Mouse (Mus musculus) intestine, embryonic 16.5 days (tissue): ENCODE measurements at regions not wholly inside any gene's neighbourhood (a gene's known extent, or its start where the extent isn't known, plus 50 kb on each side); places are given as distances from the start of the nearest gene placed in this dataset.

Experiments used
- ATAC-seq: fragments of 200-750 bp; cut with Nextera tagmentation; 2 replicates; pipeline ENCODE4 v1.8.0; 2017; ENCODE audit warnings: moderate TSS enrichment, moderate library complexity
- H3K27ac ChIP-seq: fragments of 300-500 bp; sonication (generic); 2 replicates; pipeline ENCODE4 v1.5.1; 2014; ENCODE audit warnings: mild to moderate bottlenecking, low read length
- H3K27me3 ChIP-seq: fragments of 300-500 bp; sonication (generic); replicated peaks from 2 replicates; pipeline ENCODE4 v1.6.1; 2014; ENCODE audit warnings: low read length, control low read depth, mixed read lengths; ENCODE audit not compliant: control insufficient read depth, insufficient read depth
- H3K36me3 ChIP-seq: fragments of 300-500 bp; sonication (generic); 2 replicates; pipeline ENCODE4 v1.6.1; 2014; ENCODE audit warnings: low read length, control low read depth; ENCODE audit not compliant: control insufficient read depth, insufficient read depth
- H3K4me1 ChIP-seq: fragments of 300-500 bp; sonication (generic); 2 replicates; pipeline ENCODE4 v1.6.1; 2014; ENCODE audit warnings: low read length, control low read depth, mixed read lengths; ENCODE audit not compliant: control insufficient read depth, insufficient read depth
- H3K4me2 ChIP-seq: fragments of 300-500 bp; sonication (generic); 2 replicates; pipeline ENCODE4 v1.6.1; 2014; ENCODE audit warnings: low read depth, low read length, control low read depth
- H3K4me3 ChIP-seq: fragments of 300-500 bp; sonication (generic); 2 replicates; pipeline ENCODE4 v1.5.1; 2014; ENCODE audit warnings: mild to moderate bottlenecking, low read length
- H3K9ac ChIP-seq: fragments of 300-500 bp; sonication (generic); 2 replicates; pipeline ENCODE4 v1.6.1; 2014; ENCODE audit warnings: low read depth, low read length
- H3K9me3 ChIP-seq: fragments of 300-500 bp; sonication (generic); 2 replicates; pipeline ENCODE4 v1.6.1; 2016; ENCODE audit warnings: low read length, control low read depth; ENCODE audit not compliant: control insufficient read depth
- WGBS: fragments of 180-500 bp; shearing (Covaris S2); extraction: QIAGEN DNeasy Blood & Tissue Kit; methylation state at CpG from one replicate; pipeline ENCODE4 v1.1.7; 2014; 5-methylcytosine and 5-hydroxymethylcytosine counted together

DNA sequence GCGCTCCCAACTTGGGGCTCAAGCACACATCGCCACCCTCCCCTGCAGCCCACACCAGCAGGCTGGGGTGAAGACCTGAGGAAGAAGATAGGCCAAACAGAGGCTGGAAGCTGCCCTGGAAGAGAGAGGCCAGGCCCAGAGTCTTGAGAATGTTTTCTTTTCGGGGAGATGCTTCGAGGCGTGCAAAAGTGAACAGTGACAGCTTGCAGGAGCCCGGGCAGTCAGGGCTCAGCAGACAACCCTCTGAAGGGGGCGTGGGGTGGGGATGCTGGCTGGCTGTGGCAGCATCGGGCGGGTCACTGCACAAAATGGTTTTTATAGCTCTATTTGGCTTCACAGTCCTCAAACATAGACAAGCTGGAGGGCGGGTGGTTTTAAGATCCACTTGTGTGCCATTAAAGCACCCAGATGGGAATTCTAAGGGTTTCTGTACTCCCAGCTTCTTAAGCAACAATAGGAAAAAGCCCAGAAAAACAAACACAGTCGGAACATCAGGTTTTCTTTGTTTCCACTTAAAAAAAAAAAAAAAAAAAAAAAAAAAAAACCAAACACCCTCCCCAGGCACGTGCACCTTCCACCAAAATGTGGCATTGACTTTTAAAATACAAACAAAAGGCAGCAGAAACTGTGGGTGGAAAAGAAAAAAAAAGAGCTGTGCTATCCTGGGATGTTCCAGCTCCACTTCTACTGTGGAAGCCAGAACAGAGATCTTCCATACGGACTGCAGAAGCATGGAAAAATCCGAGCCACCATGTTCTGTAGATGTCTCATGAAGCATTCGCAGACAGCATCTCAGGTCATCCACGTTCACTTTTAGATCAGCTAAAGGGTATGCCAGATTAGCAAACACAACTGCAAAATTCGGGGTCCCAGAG is 123.5 kb downstream of the Ly86 start:
- ATAC-seq, result peak; percentile 6; the same call in 1 of the 2 replicates
- WGBS, result 50% methylated on average over 17 of the region's 17 CpGs
- Histone ChIP-seq H3K27ac (peak overlapping the region; percentile 73), H3K4me2 (peak overlapping the region; percentile 9; the same call in 1 of the 2 replicates), H3K9ac (peak overlapping the region; percentile 55), H3K27me3 (no peaks in the 10 kb centered on the region), H3K4me3 (no peak overlapping the region), H3K4me1 (peaks cover 32% of the 10 kb centered on the region), H3K9me3 (no peaks in the 10 kb centered on the region), H3K36me3 (no peaks in the 10 kb centered on the region)

DNA sequence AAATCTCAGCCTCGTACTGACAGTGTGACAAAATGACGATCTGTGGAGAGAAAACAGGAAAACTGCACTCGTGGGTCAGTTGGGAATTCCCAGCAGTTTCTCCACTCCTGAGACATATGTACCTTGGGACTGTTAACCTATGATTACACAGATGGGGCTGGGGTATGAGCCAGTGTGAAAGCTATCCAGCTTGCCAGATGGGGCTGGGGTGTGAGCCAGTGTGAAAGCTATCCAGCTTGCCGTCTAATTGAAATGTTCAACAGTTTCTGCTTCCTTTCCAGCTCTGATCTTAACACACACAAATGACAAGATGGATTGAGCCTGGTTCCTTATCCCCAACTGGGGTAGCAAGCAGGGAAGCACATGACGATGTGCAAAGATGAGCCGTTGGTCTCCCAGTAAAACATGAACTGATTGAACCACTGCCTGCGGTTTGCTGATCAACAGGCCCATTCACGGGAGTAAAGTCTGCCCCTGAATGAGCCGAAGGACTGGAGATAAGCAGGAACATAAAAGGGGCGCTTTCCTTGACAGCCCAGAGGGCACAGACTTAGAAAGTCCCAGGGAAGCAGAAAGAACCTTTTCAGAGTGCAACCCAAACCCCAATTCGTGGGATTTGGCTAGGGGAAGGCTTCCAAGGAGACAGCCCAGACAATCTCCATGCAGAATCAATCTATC is 125.4 kb downstream of the Ly86 start:
- no peaks in the 10 kb centered on the region for H3K36me3 ChIP-seq
- H3K9ac ChIP-seq, result 0 out of 2 replicates have a peak overlapping the region, but pooled peaks have one; percentile 30
- H3K4me3 ChIP-seq, result no peak overlapping the region
- ATAC-seq, result peak; percentile 77
- H3K4me1 ChIP-seq, result peaks cover 32% of the 10 kb centered on the region
- WGBS, result 23% methylated on average over 11 of the region's 11 CpGs
- H3K9me3 ChIP-seq, result no peaks in the 10 kb centered on the region
- peak overlapping the region; percentile 81 for H3K27ac ChIP-seq
- H3K27me3 ChIP-seq, result no peaks in the 10 kb centered on the region
- H3K4me2 ChIP-seq, result no peak overlapping the region

GRCm38 (mm10) chr13:37473359-37473758 is 128.4 kb downstream of the Ly86 start:
- H3K4me3 ChIP-seq, result no peak overlapping the region
- 36% methylated on average over 1 of the region's 1 CpGs for WGBS
- H3K27me3 ChIP-seq, result no peaks in the 10 kb centered on the region
- peaks cover 39% of the 10 kb centered on the region for H3K4me1 ChIP-seq
- H3K36me3 ChIP-seq, result no peaks in the 10 kb centered on the region
- no peak overlapping the region for H3K27ac ChIP-seq
- H3K9me3 ChIP-seq, result no peaks in the 10 kb centered on the region
- H3K4me2 ChIP-seq, result no peak overlapping the region
- ATAC-seq, result no peak
- no peak overlapping the region for H3K9ac ChIP-seq

DNA sequence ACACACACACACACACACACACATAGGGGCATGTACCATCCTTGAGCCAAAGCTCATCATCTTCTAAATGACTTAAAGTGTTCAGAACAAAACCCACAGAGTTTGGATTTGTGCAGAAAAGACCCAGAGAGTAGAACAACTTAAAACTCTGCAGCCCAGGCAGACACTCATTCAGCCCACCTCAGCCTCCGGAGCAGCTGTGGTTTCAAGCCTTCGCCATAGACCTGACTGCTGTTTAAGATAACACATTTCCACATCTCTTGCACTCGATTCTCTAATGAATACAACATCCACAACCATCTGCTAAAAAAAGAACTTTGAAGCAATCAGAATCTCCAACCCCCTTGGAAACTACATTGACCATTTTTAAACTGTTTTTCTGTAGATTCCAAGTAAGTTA is 130.8 kb downstream of the Ly86 start:
- ATAC-seq, result no peak
- peaks cover 23% of the 10 kb centered on the region for H3K4me1 ChIP-seq
- H3K9me3 ChIP-seq, result no peaks in the 10 kb centered on the region
- H3K9ac ChIP-seq, result no peak overlapping the region
- 83% methylated on average over 3 of the region's 3 CpGs for WGBS
- H3K4me3 ChIP-seq, result no peak overlapping the region
- H3K27ac ChIP-seq, result peak overlapping the region; percentile 79; the same call in 1 of the 2 replicates
- H3K4me2 ChIP-seq, result no peak overlapping the region
- H3K27me3 ChIP-seq, result no peaks in the 10 kb centered on the region
- no peaks in the 10 kb centered on the region for H3K36me3 ChIP-seq

DNA sequence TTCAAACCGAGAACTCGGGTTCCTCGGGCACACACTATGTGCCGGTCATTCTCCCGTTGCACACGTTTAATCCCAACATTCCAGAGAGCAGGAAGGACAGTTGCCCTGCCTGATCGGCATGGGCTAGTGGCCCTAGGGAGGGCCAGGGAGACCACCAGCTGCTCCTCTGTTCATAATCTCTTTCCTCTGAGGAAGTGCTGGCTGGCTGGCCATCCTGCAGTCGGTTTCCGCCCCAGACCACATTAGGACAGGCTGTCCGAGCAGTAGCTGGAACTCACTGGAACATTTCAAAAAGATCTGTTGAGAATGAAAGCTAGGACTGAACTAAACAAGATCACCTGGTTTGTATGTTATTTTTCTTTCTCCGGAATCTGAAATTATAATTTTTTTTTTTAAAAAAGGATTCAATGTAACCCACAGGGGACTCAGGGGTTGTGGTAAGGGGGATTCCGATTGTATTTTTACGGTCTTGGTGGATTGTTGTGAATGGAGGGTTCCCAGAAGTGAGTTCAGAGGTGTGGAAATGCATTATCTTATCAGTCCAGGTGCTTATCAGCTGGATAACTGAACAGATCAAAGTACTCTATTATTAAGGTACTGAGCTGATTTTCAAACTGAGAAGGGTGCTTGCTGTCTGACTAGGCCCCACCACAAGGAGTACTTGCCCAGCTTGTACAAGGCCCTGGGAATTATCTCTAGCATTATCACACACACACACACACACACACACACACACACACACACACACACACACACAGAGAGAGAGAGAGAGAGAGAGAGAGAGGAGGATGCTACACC is 131.4 kb downstream of the Ly86 start:
- no peak overlapping the region for H3K9ac ChIP-seq
- WGBS, result 51% methylated on average over 13 of the region's 13 CpGs
- ATAC-seq, result peak; percentile 70
- peaks cover 23% of the 10 kb centered on the region for H3K4me1 ChIP-seq
- no peaks in the 10 kb centered on the region for H3K36me3 ChIP-seq
- H3K27ac ChIP-seq, result peak overlapping the region; percentile 86
- H3K27me3 ChIP-seq, result no peaks in the 10 kb centered on the region
- H3K4me3 ChIP-seq, result no peak overlapping the region
- H3K4me2 ChIP-seq, result peak overlapping the region; percentile 61; the same call in 1 of the 2 replicates
- no peaks in the 10 kb centered on the region for H3K9me3 ChIP-seq

GRCm38 (mm10) chr13:37477342-37477741 is 132.3 kb downstream of the Ly86 start:
- Histone ChIP-seq H3K27me3 (no peaks in the 10 kb centered on the region), H3K4me1 (peaks cover 23% of the 10 kb centered on the region), H3K27ac (peak overlapping the region; percentile 86), H3K9me3 (no peaks in the 10 kb centered on the region), H3K4me3 (peak overlapping the region; percentile 44), H3K4me2 (peak overlapping the region; percentile 61), H3K36me3 (no peaks in the 10 kb centered on the region), H3K9ac (peak overlapping the region; percentile 55)
- ATAC-seq, result peak; percentile 47
- WGBS, result 20% methylated on average over 6 of the region's 6 CpGs

GRCm38 (mm10) chr13:37477749-37478548 is 132.9 kb downstream of the Ly86 start:
- H3K36me3 ChIP-seq, result no peaks in the 10 kb centered on the region
- peak; percentile 78 for ATAC-seq
- no peaks in the 10 kb centered on the region for H3K9me3 ChIP-seq
- H3K4me3 ChIP-seq, result peak overlapping the region; percentile 44
- H3K27me3 ChIP-seq, result no peaks in the 10 kb centered on the region
- H3K27ac ChIP-seq, result peak overlapping the region; percentile 86
- peaks cover 24% of the 10 kb centered on the region for H3K4me1 ChIP-seq
- peak overlapping the region; percentile 61 for H3K9ac ChIP-seq
- H3K4me2 ChIP-seq, result peak overlapping the region; percentile 61
- 3% methylated on average over 13 of the region's 15 CpGs for WGBS

GRCm38 (mm10) chr13:37479182-37479691 is 134.2 kb downstream of the Ly86 start:
- ATAC-seq, result no peak
- H3K4me3 ChIP-seq, result no peak overlapping the region
- no peak overlapping the region for H3K9ac ChIP-seq
- H3K9me3 ChIP-seq, result no peaks in the 10 kb centered on the region
- H3K36me3 ChIP-seq, result no peaks in the 10 kb centered on the region
- peaks cover 28% of the 10 kb centered on the region for H3K4me1 ChIP-seq
- 81% methylated on average over 7 of the region's 7 CpGs for WGBS
- H3K4me2 ChIP-seq, result no peak overlapping the region
- H3K27ac ChIP-seq, result no peak overlapping the region
- H3K27me3 ChIP-seq, result no peaks in the 10 kb centered on the region
